Mouse (Mus musculus): ENCODE data around the gene Cdk11b.

- TF ChIP-seq TCF12 (IDR thresholded peaks at IDR 0.05; ENCODE audit: insufficient read depth, poor library complexity, severe bottlenecking) (no peak), POLR2AphosphoS2 (IDR thresholded peaks at IDR 0.05; ENCODE audit: insufficient read length, low read depth) (peak; percentile 95), CEBPB (IDR thresholded peaks at IDR 0.05; ENCODE audit: insufficient read depth, poor library complexity, severe bottlenecking) (no peak), POLR2A (IDR thresholded peaks at IDR 0.05; ENCODE audit: insufficient read length, low read depth) (peak; percentile 96), REST (IDR thresholded peaks at IDR 0.05; ENCODE audit: insufficient read depth, insufficient read length) (peak; percentile 16)
Measured at GRCm38 (mm10) chr4:155624338-155625291, at the start of gene Cdk11b.

All from myocyte (in vitro differentiated cells).